Mouse (Mus musculus) heart, embryonic 11.5 days (tissue): ENCODE data around the gene Ptprk. TPM values are rescaled to one million over a fixed set of nuclear protein-coding genes. Genes with fewer than 3 reads are reported as not detected.

Experiments used
- ATAC-seq: fragments of 200-750 bp; cut with Nextera tagmentation; replicated peaks from 2 replicates; pipeline ENCODE4 v1.8.0; 2017; ENCODE audit warnings: moderate library complexity; ENCODE audit not compliant: insufficient number of reproducible peaks, low FRiP score, low TSS enrichment
- H3K27ac ChIP-seq: fragments of 300-500 bp; sonication (generic); 2 replicates; pipeline ENCODE4 v1.5.1; 2014; ENCODE audit warnings: mild to moderate bottlenecking, low read depth, low read length
- H3K27me3 ChIP-seq: fragments of 300-500 bp; sonication (generic); 2 replicates; pipeline ENCODE4 v1.6.1; 2014; ENCODE audit warnings: mild to moderate bottlenecking, low read length, mixed read lengths; ENCODE audit not compliant: control insufficient read depth, insufficient read depth
- H3K36me3 ChIP-seq: fragments of 300-500 bp; sonication (generic); 2 replicates; pipeline ENCODE4 v1.6.1; 2014; ENCODE audit warnings: mild to moderate bottlenecking, low read length, moderate library complexity, mixed read lengths; ENCODE audit not compliant: control insufficient read depth, insufficient read depth
- H3K4me1 ChIP-seq: fragments of 300-500 bp; sonication (generic); 2 replicates; pipeline ENCODE4 v1.6.1; 2014; ENCODE audit warnings: low read length; ENCODE audit not compliant: control insufficient read depth, insufficient read depth
- H3K4me2 ChIP-seq: fragments of 300-500 bp; sonication (generic); 2 replicates; pipeline ENCODE4 v1.6.1; 2014; ENCODE audit warnings: mild to moderate bottlenecking, moderate library complexity
- H3K4me3 ChIP-seq: fragments of 300-500 bp; sonication (generic); 2 replicates; pipeline ENCODE4 v1.5.1; 2014; ENCODE audit warnings: low read depth, low read length
- H3K9ac ChIP-seq: fragments of 300-500 bp; sonication (generic); 2 replicates; pipeline ENCODE4 v1.6.1; 2014; ENCODE audit warnings: mild to moderate bottlenecking, low read depth, low read length, moderate library complexity
- H3K9me3 ChIP-seq: fragments of 300-500 bp; sonication (generic); replicated peaks from 2 replicates; pipeline ENCODE4 v1.6.1; 2016; ENCODE audit warnings: low read length; ENCODE audit not compliant: control insufficient read depth
- WGBS: fragments of 180-500 bp; shearing (Covaris S2); extraction: QIAGEN DNeasy Blood & Tissue Kit; methylation state at CpG from one replicate; pipeline ENCODE4 v1.1.7; 2014; ENCODE audit not compliant: insufficient replicate concordance; 5-methylcytosine and 5-hydroxymethylcytosine counted together
- polyA plus RNA-seq: library from polyadenylated mRNA; unstranded; fragments of >200 nt; fragmentation: Nextera tagmentation; extraction: Ambion mirVana; gene quantifications from 2 replicates; pipeline ENCODE4 v1.2.1, GENCODE M21; 2014

Gene Ptprk
- polyA plus RNA-seq, 1 experiment from 2014 or later = 42.1 TPM

- no peaks in the 10 kb centered on the region for H3K4me1 ChIP-seq
- H3K27me3 ChIP-seq = no peaks in the 10 kb centered on the region
- no peaks in the 10 kb centered on the region for H3K9me3 ChIP-seq
- no peak for ATAC-seq
- 79% methylated on average over 6 of the region's 6 CpGs for whole genome bisulfite sequencing
- H3K4me3 ChIP-seq = no peak overlapping the region
- no peak overlapping the region for H3K4me2 ChIP-seq
- H3K27ac ChIP-seq = no peak overlapping the region
- no peaks in the 10 kb centered on the region for H3K36me3 ChIP-seq
- no peak overlapping the region for H3K9ac ChIP-seq
Measured at GRCm38 (mm10) chr10:28223602-28224001, 149.0 kb downstream of the Ptprk start.

- H3K4me1 ChIP-seq = no peaks in the 10 kb centered on the region
- no peaks in the 10 kb centered on the region for H3K9me3 ChIP-seq
- H3K27me3 ChIP-seq = no peaks in the 10 kb centered on the region
- H3K27ac ChIP-seq = no peak overlapping the region
- no peak overlapping the region for H3K9ac ChIP-seq
- WGBS = 88% methylated on average over 1 of the region's 1 CpGs
- ATAC-seq = no peak
- H3K36me3 ChIP-seq = no peaks in the 10 kb centered on the region
- no peak overlapping the region for H3K4me2 ChIP-seq
- no peak overlapping the region for H3K4me3 ChIP-seq
Measured at GRCm38 (mm10) chr10:28224376-28224775, 149.8 kb downstream of the Ptprk start.

- no peak overlapping the region for H3K27ac ChIP-seq
- H3K4me2 ChIP-seq = no peak overlapping the region
- H3K4me1 ChIP-seq = no peaks in the 10 kb centered on the region
- no peak for ATAC-seq
- no peak overlapping the region for H3K9ac ChIP-seq
- H3K9me3 ChIP-seq = no peaks in the 10 kb centered on the region
- WGBS = 30% methylated on average over 5 of the region's 5 CpGs
- H3K4me3 ChIP-seq = no peak overlapping the region
- H3K36me3 ChIP-seq = no peaks in the 10 kb centered on the region
- no peaks in the 10 kb centered on the region for H3K27me3 ChIP-seq
Measured at GRCm38 (mm10) chr10:28225536-28226075, 151.0 kb downstream of the Ptprk start.

GRCm38 (mm10) chr10:28227732-28228131 lies 153.1 kb downstream of the Ptprk start:
- Histone ChIP-seq H3K4me3 (no peak overlapping the region), H3K36me3 (no peaks in the 10 kb centered on the region), H3K27ac (no peak overlapping the region), H3K27me3 (no peaks in the 10 kb centered on the region), H3K4me1 (no peaks in the 10 kb centered on the region), H3K9ac (no peak overlapping the region), H3K9me3 (no peaks in the 10 kb centered on the region), H3K4me2 (no peak overlapping the region)
- ATAC-seq = no peak
- WGBS = 52% methylated on average over 4 of the region's 4 CpGs

- ATAC-seq = no peak
- Histone ChIP-seq H3K27me3 (no peaks in the 10 kb centered on the region), H3K4me1 (no peaks in the 10 kb centered on the region), H3K9ac (no peak overlapping the region), H3K36me3 (no peaks in the 10 kb centered on the region), H3K4me3 (no peak overlapping the region), H3K4me2 (no peak overlapping the region), H3K9me3 (no peaks in the 10 kb centered on the region), H3K27ac (no peak overlapping the region)
- 87% methylated on average over 1 of the region's 1 CpGs for WGBS
Measured at GRCm38 (mm10) chr10:28228208-28228607, 153.6 kb downstream of the Ptprk start.

GRCm38 (mm10) chr10:28232273-28233167 lies 157.9 kb downstream of the Ptprk start:
- Histone ChIP-seq H3K36me3 (no peaks in the 10 kb centered on the region), H3K27ac (no peak overlapping the region), H3K9me3 (no peaks in the 10 kb centered on the region), H3K4me1 (no peaks in the 10 kb centered on the region), H3K27me3 (no peaks in the 10 kb centered on the region), H3K9ac (no peak overlapping the region), H3K4me3 (no peak overlapping the region), H3K4me2 (no peak overlapping the region)
- no peak for ATAC-seq
- WGBS = 54% methylated on average over 4 of the region's 4 CpGs

- Histone ChIP-seq H3K9ac (no peak overlapping the region), H3K4me2 (no peak overlapping the region), H3K27ac (no peak overlapping the region), H3K4me1 (no peaks in the 10 kb centered on the region), H3K36me3 (no peaks in the 10 kb centered on the region), H3K27me3 (no peaks in the 10 kb centered on the region), H3K9me3 (no peaks in the 10 kb centered on the region), H3K4me3 (no peak overlapping the region)
- ATAC-seq = no peak
- WGBS = 80% methylated on average over 4 of the region's 4 CpGs
Measured at GRCm38 (mm10) chr10:28249047-28249446, 174.4 kb downstream of the Ptprk start.

- Histone ChIP-seq H3K4me1 (no peaks in the 10 kb centered on the region), H3K4me2 (no peak overlapping the region), H3K27me3 (no peaks in the 10 kb centered on the region), H3K9ac (no peak overlapping the region), H3K4me3 (no peak overlapping the region), H3K9me3 (no peaks in the 10 kb centered on the region), H3K27ac (no peak overlapping the region), H3K36me3 (no peaks in the 10 kb centered on the region)
- 54% methylated on average over 4 of the region's 4 CpGs for WGBS
- ATAC-seq = no peak
Measured at GRCm38 (mm10) chr10:28251385-28251784, 176.8 kb downstream of the Ptprk start.

- Histone ChIP-seq H3K9me3 (no peaks in the 10 kb centered on the region), H3K4me1 (no peaks in the 10 kb centered on the region), H3K27me3 (no peaks in the 10 kb centered on the region), H3K36me3 (peaks cover 2% of the 10 kb centered on the region; the same call in 1 of the 2 replicates), H3K4me2 (no peak overlapping the region), H3K27ac (no peak overlapping the region), H3K4me3 (no peak overlapping the region), H3K9ac (no peak overlapping the region)
- 100% methylated on average over 2 of the region's 2 CpGs for WGBS
- ATAC-seq = no peak
Measured at GRCm38 (mm10) chr10:28260651-28261050, 186.0 kb downstream of the Ptprk start.
